Mouse (Mus musculus) liver, embryonic 14.5 days (tissue): ENCODE data around the gene Traf3ip3.

Experiments
- CTCF ChIP-seq: IDR thresholded peaks from 2 replicates; pipeline ENCODE4 v1.5.1; 2016; ENCODE audit warnings: antibody characterized with exemption, low read depth, control low read depth
- EP300 ChIP-seq: IDR thresholded peaks from 2 replicates; pipeline ENCODE4 v1.6.1; 2016; ENCODE audit warnings: antibody characterized with exemption, low read depth

DNA sequence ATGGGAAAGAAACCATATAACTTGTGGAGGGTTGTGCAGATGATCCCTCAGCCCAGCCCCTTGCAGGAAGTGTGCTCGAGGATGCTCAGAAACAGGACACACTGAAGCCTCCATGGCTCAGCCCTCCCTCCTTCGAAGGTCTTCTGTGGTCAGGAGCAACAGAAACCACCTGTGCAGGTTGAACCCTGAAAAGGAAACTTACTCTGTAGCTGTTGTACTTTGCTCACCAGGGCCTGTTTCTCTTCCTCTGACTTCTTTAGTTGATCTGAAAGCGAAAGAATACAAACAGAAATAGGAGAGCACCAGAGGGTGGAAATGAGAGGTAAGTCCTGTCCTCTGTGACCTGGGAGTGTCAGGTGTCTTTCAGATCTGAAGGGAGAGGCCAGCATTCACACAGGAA lies 20.4 kb downstream of the Traf3ip3 start:
- no peak for TF ChIP-seq CTCF
- TF ChIP-seq EP300, result no peak
